Mouse (Mus musculus) cerebellum, adult (tissue): ENCODE data around the gene Psors1c2.

Experiments used
- ATAC-seq: cut with Nextera tagmentation; 2 replicates; pipeline ENCODE4 v1.9.2; 2017; ENCODE audit warnings: mild to moderate bottlenecking, moderate library complexity, mixed read lengths; ENCODE audit not compliant: insufficient number of reproducible peaks, low FRiP score, low TSS enrichment

Gene Psors1c2

DNA sequence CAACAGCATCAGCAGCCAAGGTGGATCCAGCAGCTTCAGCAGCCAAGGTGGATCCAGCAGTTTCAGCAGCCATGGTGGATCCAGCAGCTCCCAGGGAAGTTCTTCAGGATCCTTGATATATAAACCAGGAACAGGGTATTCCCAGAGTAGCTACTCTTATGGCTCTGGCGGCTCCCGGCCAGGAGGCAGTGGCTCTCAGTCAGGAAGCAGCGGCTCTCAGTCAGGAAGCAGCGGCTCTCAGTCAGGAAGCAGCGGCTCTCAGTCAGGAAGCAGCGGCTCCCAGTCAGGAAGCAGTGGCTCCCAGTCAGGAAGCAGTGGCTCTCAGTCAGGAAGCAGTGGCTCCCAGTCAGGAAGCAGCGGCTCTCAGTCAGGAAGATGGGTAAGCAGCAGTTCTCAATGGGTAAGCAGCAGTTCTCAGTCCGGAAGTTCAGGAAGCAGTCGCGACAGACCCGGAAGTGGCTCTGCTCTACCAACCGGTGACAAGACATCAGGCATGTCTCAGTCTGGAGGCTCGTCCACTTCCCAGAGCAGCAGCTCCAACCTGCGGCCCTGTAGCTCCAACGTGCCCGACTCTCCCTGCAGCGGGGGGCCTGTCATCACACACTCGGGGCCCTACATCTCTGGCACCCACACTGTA, 21.9 kb downstream of the Psors1c2 start:
- no peak for ATAC-seq

DNA sequence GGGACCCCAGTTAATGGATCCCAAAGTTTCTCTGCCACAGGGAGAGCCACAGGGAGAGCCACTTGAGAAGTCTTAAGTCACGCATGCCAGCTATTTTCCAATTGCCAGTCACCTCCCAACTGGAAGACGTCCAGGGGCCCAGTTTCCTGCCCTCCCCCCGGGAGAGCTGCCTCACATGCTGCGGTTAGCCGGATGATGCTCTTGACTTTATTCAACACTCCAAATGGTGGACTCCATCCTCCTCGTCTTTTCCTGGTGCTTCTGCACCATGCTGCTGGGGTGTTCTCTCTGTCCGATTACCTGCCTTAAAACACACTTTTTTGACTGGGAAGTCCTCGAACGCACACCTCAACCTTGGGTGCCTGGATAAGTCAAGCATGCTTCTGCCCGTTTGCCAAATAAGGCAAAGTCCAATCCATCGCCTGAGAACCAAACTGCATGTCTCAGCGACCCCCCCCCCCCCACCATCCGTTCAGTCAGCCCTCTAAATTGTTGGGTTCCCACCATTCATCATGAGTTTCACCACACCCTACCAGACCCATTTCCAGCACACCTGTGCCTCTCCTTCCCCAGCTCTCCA, 23.3 kb downstream of the Psors1c2 start:
- ATAC-seq, result no peak

- ATAC-seq, result no peak
Observed at GRCm38 (mm10) chr17:35556812-35557211, 23.8 kb downstream of the Psors1c2 start.

GRCm38 (mm10) chr17:35557351-35557750, 24.4 kb downstream of the Psors1c2 start:
- ATAC-seq, result no peak

GRCm38 (mm10) chr17:35558216-35558615, 25.2 kb downstream of the Psors1c2 start:
- no peak for ATAC-seq

GRCm38 (mm10) chr17:35567150-35567549, 34.1 kb downstream of the Psors1c2 start, which contains the start of gene 2300002M23Rik:
Gene 2300002M23Rik, plus strand, starts transcription at chr17:35567450.
- ATAC-seq, result no peak

GRCm38 (mm10) chr17:35567767-35568166, 34.8 kb downstream of the Psors1c2 start:
- no peak for ATAC-seq

GRCm38 (mm10) chr17:35569091-35569944, 36.3 kb downstream of the Psors1c2 start:
- ATAC-seq, result no peak

- ATAC-seq, result no peak
Observed at GRCm38 (mm10) chr17:35570836-35571235, 37.8 kb downstream of the Psors1c2 start.

DNA sequence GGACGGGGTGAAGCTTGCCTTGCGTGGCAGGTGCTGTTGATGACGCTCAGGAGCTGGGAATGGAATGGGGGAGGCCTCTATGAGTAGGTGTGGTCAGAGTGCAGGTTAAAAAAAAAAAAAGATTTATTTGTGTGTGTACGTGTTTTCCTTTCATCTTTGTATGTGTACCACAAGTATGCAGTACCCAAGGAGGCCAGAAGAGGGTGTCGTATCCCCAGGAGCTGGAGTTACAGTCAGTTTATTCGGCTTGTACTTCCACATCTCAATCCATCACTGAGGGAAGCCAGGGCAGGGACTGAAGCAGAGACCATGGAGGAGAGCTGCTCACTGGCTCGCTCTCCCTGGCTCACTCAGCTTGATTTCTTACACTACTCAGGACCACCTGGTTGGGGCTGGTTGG, 38.5 kb downstream of the Psors1c2 start:
- no peak for ATAC-seq

DNA sequence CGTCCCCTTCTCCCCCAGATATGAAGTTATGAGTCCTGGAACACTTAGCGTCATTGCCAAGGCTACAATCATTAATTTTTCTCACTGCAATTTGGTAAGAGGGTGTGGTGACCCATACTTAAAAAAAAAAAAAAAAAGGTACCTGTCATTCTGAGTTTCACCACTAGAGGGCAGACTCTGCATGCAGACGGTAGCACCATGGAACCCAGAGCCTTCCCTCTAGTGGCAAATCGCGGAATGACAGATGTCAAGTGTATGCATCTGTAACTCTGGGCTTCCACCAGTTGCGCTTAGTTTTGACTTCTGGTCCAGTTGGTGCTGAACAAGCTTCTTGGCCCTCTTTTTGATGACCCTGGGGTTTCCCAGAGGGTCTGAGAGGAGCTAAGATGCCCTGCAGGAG, 45.2 kb downstream of the Psors1c2 start:
- ATAC-seq, result no peak

DNA sequence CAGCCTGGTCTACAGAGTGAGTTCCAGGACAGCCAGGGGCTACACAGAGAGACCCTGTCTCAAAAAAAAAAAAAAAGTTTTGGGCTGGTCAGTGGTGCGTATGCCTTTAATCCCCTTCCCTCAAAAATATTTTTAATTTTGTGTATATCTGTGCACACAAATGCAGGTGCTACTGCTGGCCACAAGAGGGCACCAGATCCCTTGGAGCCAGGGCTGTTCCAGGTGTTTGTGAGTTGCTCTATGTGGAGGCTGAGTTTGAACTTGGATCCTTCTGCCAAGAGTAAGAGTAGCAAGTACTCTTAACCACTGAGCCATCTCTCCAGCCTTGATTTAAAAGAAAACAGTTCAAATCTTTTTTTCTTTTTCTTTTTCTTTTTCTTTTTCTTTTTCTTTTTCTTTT, 49.9 kb downstream of the Psors1c2 start:
- no peak for ATAC-seq
